Mouse (Mus musculus) liver, postnatal 0 days (tissue): Measurements from ENCODE around the gene Stx18.

Experiments used
- CTCF ChIP-seq: sonication (generic); IDR thresholded peaks from 2 replicates; pipeline ENCODE4 v1.5.1; 2016; ENCODE audit warnings: antibody characterized with exemption, low read depth
- EP300 ChIP-seq: IDR thresholded peaks from 2 replicates; pipeline ENCODE4 v1.6.1; 2016; ENCODE audit warnings: antibody characterized with exemption, low read depth, mild to moderate bottlenecking

GRCm38 (mm10) chr5:38114526-38114925 lies 76.0 kb downstream of the Stx18 start:
- TF ChIP-seq CTCF (no peak), EP300 (no peak)
